Mouse (Mus musculus): Measurements from ENCODE around the gene Hira. TPM values are rescaled to one million over a fixed set of nuclear protein-coding genes. Genes with fewer than 3 reads are reported as not detected.

The Hira gene
- 68.8 to 83.8 TPM (median 76.4 TPM) in 4 replicates for total RNA-seq (2023)

GRCm38 (mm10) chr16:18876442-18877308 is at the start of gene Hira, which contains the start of gene Mrpl40:
Hira (plus strand) TSS chr16:18877037.
Mrpl40 (minus strand) TSS chr16:18876862.

DNA sequence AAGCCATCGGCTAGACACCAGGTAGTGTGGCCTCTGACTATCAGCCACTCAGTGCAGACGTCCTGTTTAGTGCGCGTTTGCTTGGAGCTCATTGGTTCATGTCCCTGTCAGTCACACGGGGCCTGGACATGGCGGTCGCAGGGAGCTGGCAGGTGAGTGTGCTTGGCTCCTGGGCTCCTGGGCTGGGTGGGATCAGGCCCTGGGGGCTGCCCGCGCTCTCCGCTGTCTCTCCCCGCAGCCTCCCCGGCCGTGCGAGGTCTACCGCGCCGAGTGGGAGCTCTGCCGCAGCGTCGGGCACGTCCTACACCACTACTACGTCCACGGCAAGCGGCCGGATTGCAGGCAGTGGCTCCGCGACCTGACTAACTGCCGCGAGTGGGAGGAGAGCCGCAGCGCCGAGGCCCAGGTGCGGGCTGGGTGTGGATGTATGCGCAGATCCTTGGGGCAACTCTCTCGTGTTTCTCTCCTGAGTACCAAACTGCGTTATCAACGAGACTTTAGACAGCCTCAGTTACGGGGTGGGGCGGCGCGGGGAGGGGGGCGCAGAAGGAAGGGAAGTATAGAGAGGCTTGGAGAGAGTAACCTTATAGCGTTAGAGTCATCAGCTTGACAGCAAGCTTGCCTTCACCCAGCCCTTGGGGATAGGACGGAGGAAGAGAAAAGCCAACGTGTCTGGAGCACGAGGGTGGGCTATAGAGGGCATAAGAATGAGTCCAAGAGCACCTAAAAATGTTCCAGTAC is 40.2 kb upstream of the Hira start, which contains the start of the genes 2510002D24Rik and Gm28539:
Gene 2510002D24Rik (plus strand): TSS at position 111 of the 741 bp plus-strand sequence.
Gene Gm28539 (plus strand): TSS at position 117 of the 741 bp plus-strand sequence.

Other genes starting within 250 kb of the Hira start
- not detected in 4 replicates for gene Sept5, start 247.1 kb upstream of the Hira start, total RNA-seq (2023)
- not detected in 4 replicates for gene Cldn5, start 100.2 kb upstream of the Hira start, total RNA-seq (2023)
- gene Ufd1, start 65.3 kb upstream of the Hira start, total RNA-seq (2023), result 86.6 to 109 TPM (median 87.3 TPM) in 4 replicates
- 3.7 to 5.3 TPM (median 4.0 TPM) in 4 replicates for gene Cdc45, start 65.0 kb upstream of the Hira start, total RNA-seq (2023)
- gene 2510002D24Rik, start 40.5 kb upstream of the Hira start, total RNA-seq (2023), result 36.8 to 42.0 TPM (median 41.6 TPM) in 4 replicates
- gene Gm28539, start 40.5 kb upstream of the Hira start, total RNA-seq (2023), result 2.8 to 6.4 TPM (median 3.2 TPM) in 3 of 4 replicates, not detected in the other
- gene Mrpl40, start 175 bp upstream of the Hira start, total RNA-seq (2023), result 31.7 to 38.1 TPM (median 33.3 TPM) in 4 replicates